Mouse (Mus musculus): ENCODE data around the gene Map3k19. TPM values are rescaled to one million over a fixed set of nuclear protein-coding genes. Genes with fewer than 3 reads are reported as not detected.

Gene Map3k19
- polyA plus RNA-seq, 1 experiment from 2014 or later: not detected

GRCm38 (mm10) chr1:127836619-127837018, 18.2 kb downstream of the Map3k19 start:
- no peak for DNase-seq (ENCODE audit: extremely low spot score, low spot score)
- Histone ChIP-seq H3K4me1 (no peaks in the 10 kb centered on the region), H3K27ac (no peak overlapping the region), H3K27me3 (ENCODE audit: poor library complexity, severe bottlenecking) (no peaks in the 10 kb centered on the region), H3K9me3 (no peaks in the 10 kb centered on the region), H3K4me3 (no peak overlapping the region), H3K36me3 (replicated peaks) (no peaks in the 10 kb centered on the region)
- 71% methylated on average over 4 of the region's 4 CpGs for WGBS

- H3K9me3 ChIP-seq: no peaks in the 10 kb centered on the region
- no peak overlapping the region for H3K4me3 ChIP-seq
- no peaks in the 10 kb centered on the region for H3K36me3 ChIP-seq (replicated peaks)
- H3K27ac ChIP-seq: no peak overlapping the region
- DNase-seq (ENCODE audit: extremely low spot score, low spot score): no peak
- H3K27me3 ChIP-seq (ENCODE audit: poor library complexity, severe bottlenecking): no peaks in the 10 kb centered on the region
- 73% methylated on average over 4 of the region's 4 CpGs for WGBS
- no peaks in the 10 kb centered on the region for H3K4me1 ChIP-seq
These were observed 20.6 kb downstream of the Map3k19 start for GRCm38 (mm10) chr1:127834202-127834601.

- 73% methylated on average over 2 of the region's 2 CpGs for WGBS
- no peak for DNase-seq (ENCODE audit: extremely low spot score, low spot score)
- H3K9me3 ChIP-seq: no peaks in the 10 kb centered on the region
These were observed 21.1 kb downstream of the Map3k19 start for GRCm38 (mm10) chr1:127833714-127834113.

GRCm38 (mm10) chr1:127830215-127830921, 24.5 kb downstream of the Map3k19 start:
- H3K4me3 ChIP-seq: no peak overlapping the region
- H3K27ac ChIP-seq: no peak overlapping the region
- 92% methylated on average over 13 of the region's 13 CpGs for WGBS
- no peaks in the 10 kb centered on the region for H3K27me3 ChIP-seq (ENCODE audit: poor library complexity, severe bottlenecking)
- no peak for DNase-seq (ENCODE audit: extremely low spot score, low spot score)
- no peaks in the 10 kb centered on the region for H3K9me3 ChIP-seq
- H3K36me3 ChIP-seq (replicated peaks): no peaks in the 10 kb centered on the region
- H3K4me1 ChIP-seq: no peaks in the 10 kb centered on the region

More at GRCm38 (mm10) chr1:127833714-127834113, 21.1 kb downstream of the Map3k19 start:
- Histone ChIP-seq H3K27me3 (ENCODE audit: poor library complexity, severe bottlenecking) (no peaks in the 10 kb centered on the region), H3K4me1 (no peaks in the 10 kb centered on the region), H3K4me3 (no peak overlapping the region), H3K36me3 (replicated peaks) (no peaks in the 10 kb centered on the region), H3K27ac (no peak overlapping the region)

- DNase-seq (ENCODE audit: extremely low spot score, low spot score): no peak
- no peaks in the 10 kb centered on the region for H3K9me3 ChIP-seq
- WGBS: 25% methylated on average over 2 of the region's 2 CpGs
These were observed 27.5 kb downstream of the Map3k19 start for GRCm38 (mm10) chr1:127827325-127827724.

GRCm38 (mm10) chr1:127816381-127816780, 38.5 kb downstream of the Map3k19 start:
- no peaks in the 10 kb centered on the region for H3K27me3 ChIP-seq (ENCODE audit: poor library complexity, severe bottlenecking)
- no peak overlapping the region for H3K4me3 ChIP-seq
- WGBS: 91% methylated on average over 6 of the region's 6 CpGs
- H3K4me1 ChIP-seq: no peaks in the 10 kb centered on the region
- H3K36me3 ChIP-seq (replicated peaks): no peaks in the 10 kb centered on the region
- no peak for DNase-seq (ENCODE audit: extremely low spot score, low spot score)
- no peaks in the 10 kb centered on the region for H3K9me3 ChIP-seq
- no peak overlapping the region for H3K27ac ChIP-seq

More at GRCm38 (mm10) chr1:127827325-127827724, 27.5 kb downstream of the Map3k19 start:
- Histone ChIP-seq H3K27me3 (ENCODE audit: poor library complexity, severe bottlenecking) (no peaks in the 10 kb centered on the region), H3K27ac (no peak overlapping the region), H3K4me3 (no peak overlapping the region), H3K36me3 (replicated peaks) (no peaks in the 10 kb centered on the region), H3K4me1 (no peaks in the 10 kb centered on the region)

GRCm38 (mm10) chr1:127812929-127813328, 41.9 kb downstream of the Map3k19 start:
- Histone ChIP-seq H3K4me1 (no peaks in the 10 kb centered on the region), H3K36me3 (replicated peaks) (no peaks in the 10 kb centered on the region), H3K27me3 (ENCODE audit: poor library complexity, severe bottlenecking) (no peaks in the 10 kb centered on the region), H3K9me3 (no peaks in the 10 kb centered on the region), H3K27ac (no peak overlapping the region), H3K4me3 (no peak overlapping the region)
- WGBS: 77% methylated on average over 7 of the region's 7 CpGs
- no peak for DNase-seq (ENCODE audit: extremely low spot score, low spot score)

- DNase-seq (ENCODE audit: extremely low spot score, low spot score): no peak
- H3K36me3 ChIP-seq (replicated peaks): peaks cover 31% of the 10 kb centered on the region
- no peak overlapping the region for H3K4me3 ChIP-seq
- H3K4me1 ChIP-seq: no peaks in the 10 kb centered on the region
- H3K27me3 ChIP-seq (ENCODE audit: poor library complexity, severe bottlenecking): no peaks in the 10 kb centered on the region
- H3K27ac ChIP-seq: no peak overlapping the region
- WGBS: 94% methylated on average over 7 of the region's 7 CpGs
- H3K9me3 ChIP-seq: no peaks in the 10 kb centered on the region
These were observed 46.2 kb downstream of the Map3k19 start for GRCm38 (mm10) chr1:127808671-127809070.

- Histone ChIP-seq H3K9me3 (no peaks in the 10 kb centered on the region), H3K4me3 (no peak overlapping the region), H3K27ac (no peak overlapping the region), H3K27me3 (ENCODE audit: poor library complexity, severe bottlenecking) (no peaks in the 10 kb centered on the region), H3K36me3 (replicated peaks) (peaks cover 81% of the 10 kb centered on the region), H3K4me1 (no peaks in the 10 kb centered on the region)
- DNase-seq (ENCODE audit: extremely low spot score, low spot score): no peak
- WGBS: 91% methylated on average over 8 of the region's 8 CpGs
These were observed 51.9 kb downstream of the Map3k19 start for GRCm38 (mm10) chr1:127802916-127803315.

- Histone ChIP-seq H3K4me1 (no peaks in the 10 kb centered on the region), H3K4me3 (no peak overlapping the region), H3K27ac (no peak overlapping the region), H3K9me3 (no peaks in the 10 kb centered on the region), H3K27me3 (ENCODE audit: poor library complexity, severe bottlenecking) (no peaks in the 10 kb centered on the region), H3K36me3 (replicated peaks) (peaks cover 78% of the 10 kb centered on the region)
- no peak for DNase-seq (ENCODE audit: extremely low spot score, low spot score)
- 75% methylated on average over 1 of the region's 1 CpGs for WGBS
These were observed 58.1 kb downstream of the Map3k19 start for GRCm38 (mm10) chr1:127796752-127797151.

GRCm38 (mm10) chr1:127796341-127796740, 58.5 kb downstream of the Map3k19 start:
- Histone ChIP-seq H3K36me3 (replicated peaks) (peaks cover 78% of the 10 kb centered on the region), H3K4me3 (no peak overlapping the region)
- 90% methylated on average over 4 of the region's 4 CpGs for WGBS

GRCm38 (mm10) chr1:127795087-127795769, 59.6 kb downstream of the Map3k19 start:
- DNase-seq (ENCODE audit: extremely low spot score, low spot score): no peak
- no peaks in the 10 kb centered on the region for H3K27me3 ChIP-seq (ENCODE audit: poor library complexity, severe bottlenecking)
- WGBS: 96% methylated on average over 6 of the region's 6 CpGs
- H3K4me1 ChIP-seq: no peaks in the 10 kb centered on the region
- peaks cover 68% of the 10 kb centered on the region for H3K36me3 ChIP-seq (replicated peaks)
- no peak overlapping the region for H3K4me3 ChIP-seq
- H3K27ac ChIP-seq: no peak overlapping the region
- no peaks in the 10 kb centered on the region for H3K9me3 ChIP-seq

More at GRCm38 (mm10) chr1:127796341-127796740, 58.5 kb downstream of the Map3k19 start:
- H3K27ac ChIP-seq: no peak overlapping the region
- no peaks in the 10 kb centered on the region for H3K9me3 ChIP-seq
- H3K27me3 ChIP-seq (ENCODE audit: poor library complexity, severe bottlenecking): no peaks in the 10 kb centered on the region
- DNase-seq (ENCODE audit: extremely low spot score, low spot score): no peak
- H3K4me1 ChIP-seq: no peaks in the 10 kb centered on the region

- peaks cover 59% of the 10 kb centered on the region for H3K36me3 ChIP-seq (replicated peaks)
- 92% methylated on average over 1 of the region's 1 CpGs for WGBS
- no peak overlapping the region for H3K27ac ChIP-seq
- no peaks in the 10 kb centered on the region for H3K27me3 ChIP-seq (ENCODE audit: poor library complexity, severe bottlenecking)
- no peak overlapping the region for H3K4me3 ChIP-seq
- no peaks in the 10 kb centered on the region for H3K4me1 ChIP-seq
- H3K9me3 ChIP-seq: no peaks in the 10 kb centered on the region
- no peak for DNase-seq (ENCODE audit: extremely low spot score, low spot score)
These were observed 61.4 kb downstream of the Map3k19 start for GRCm38 (mm10) chr1:127793459-127793858.

Measured in forebrain, embryonic 10.5 days (tissue).